Mouse (Mus musculus): ENCODE results near the gene Sema3e. TPM values are rescaled to one million over a fixed set of nuclear protein-coding genes. Genes with fewer than 3 reads are reported as not detected.

The Sema3e gene
- polyA plus RNA-seq, 1 experiment = not detected

GRCm38 (mm10) chr5:14028341-14028740 lies 3.3 kb downstream of the Sema3e start:
- Histone ChIP-seq H3K4me1 (ENCODE audit: control insufficient read depth, insufficient read depth, low read length) (no peaks in the 10 kb centered on the region), H3K27ac (ENCODE audit: insufficient read depth, low read depth, low read length) (no peak overlapping the region)
- TF ChIP-seq CTCF (IDR thresholded peaks at IDR 0.05; ENCODE audit: low read depth, low read length) = no peak
- no peak for TF ChIP-seq POLR2A (IDR thresholded peaks at IDR 0.05; ENCODE audit: borderline replicate concordance, low read depth, low read length)

GRCm38 (mm10) chr5:14030796-14031195 lies 5.7 kb downstream of the Sema3e start:
- Histone ChIP-seq H3K27ac (ENCODE audit: insufficient read depth, low read depth, low read length) (no peak overlapping the region), H3K4me3 (ENCODE audit: insufficient read depth, low read length) (no peak overlapping the region), H3K4me1 (ENCODE audit: control insufficient read depth, insufficient read depth, low read length) (no peaks in the 10 kb centered on the region)
- no peak for TF ChIP-seq CTCF (IDR thresholded peaks at IDR 0.05; ENCODE audit: low read depth, low read length)
- TF ChIP-seq POLR2A (IDR thresholded peaks at IDR 0.05; ENCODE audit: borderline replicate concordance, low read depth, low read length) = no peak

More at GRCm38 (mm10) chr5:14028341-14028740, 3.3 kb downstream of the Sema3e start:
- H3K4me3 ChIP-seq (ENCODE audit: insufficient read depth, low read length) = no peak overlapping the region

GRCm38 (mm10) chr5:14032056-14032455 lies 7.0 kb downstream of the Sema3e start:
- Histone ChIP-seq H3K4me1 (ENCODE audit: control insufficient read depth, insufficient read depth, low read length) (no peaks in the 10 kb centered on the region), H3K4me3 (ENCODE audit: insufficient read depth, low read length) (no peak overlapping the region), H3K27ac (ENCODE audit: insufficient read depth, low read depth, low read length) (no peak overlapping the region)
- TF ChIP-seq POLR2A (IDR thresholded peaks at IDR 0.05; ENCODE audit: borderline replicate concordance, low read depth, low read length) (no peak), CTCF (IDR thresholded peaks at IDR 0.05; ENCODE audit: low read depth, low read length) (no peak)

- Histone ChIP-seq H3K4me3 (ENCODE audit: insufficient read depth, low read length) (no peak overlapping the region), H3K4me1 (ENCODE audit: control insufficient read depth, insufficient read depth, low read length) (no peaks in the 10 kb centered on the region), H3K27ac (ENCODE audit: insufficient read depth, low read depth, low read length) (no peak overlapping the region)
- TF ChIP-seq POLR2A (IDR thresholded peaks at IDR 0.05; ENCODE audit: borderline replicate concordance, low read depth, low read length) (no peak), CTCF (IDR thresholded peaks at IDR 0.05; ENCODE audit: low read depth, low read length) (no peak)
These were observed 8.2 kb downstream of the Sema3e start for GRCm38 (mm10) chr5:14033302-14033701.

- no peak overlapping the region for H3K27ac ChIP-seq (ENCODE audit: insufficient read depth, low read depth, low read length)
- TF ChIP-seq CTCF (IDR thresholded peaks at IDR 0.05; ENCODE audit: low read depth, low read length) (no peak), POLR2A (IDR thresholded peaks at IDR 0.05; ENCODE audit: borderline replicate concordance, low read depth, low read length) (no peak)
- H3K4me3 ChIP-seq (ENCODE audit: insufficient read depth, low read length) = no peak overlapping the region
- H3K4me1 ChIP-seq (ENCODE audit: control insufficient read depth, insufficient read depth, low read length) = no peaks in the 10 kb centered on the region
These were observed 13.9 kb downstream of the Sema3e start for GRCm38 (mm10) chr5:14038813-14039496.

GRCm38 (mm10) chr5:14040208-14040607 lies 15.1 kb downstream of the Sema3e start:
- Histone ChIP-seq H3K4me1 (ENCODE audit: control insufficient read depth, insufficient read depth, low read length) (no peaks in the 10 kb centered on the region), H3K4me3 (ENCODE audit: insufficient read depth, low read length) (no peak overlapping the region), H3K27ac (ENCODE audit: insufficient read depth, low read depth, low read length) (no peak overlapping the region)
- TF ChIP-seq CTCF (IDR thresholded peaks at IDR 0.05; ENCODE audit: low read depth, low read length) = no peak
- no peak for TF ChIP-seq POLR2A (IDR thresholded peaks at IDR 0.05; ENCODE audit: borderline replicate concordance, low read depth, low read length)

- no peaks in the 10 kb centered on the region for H3K4me1 ChIP-seq (ENCODE audit: control insufficient read depth, insufficient read depth, low read length)
- TF ChIP-seq CTCF (IDR thresholded peaks at IDR 0.05; ENCODE audit: low read depth, low read length) (no peak), POLR2A (IDR thresholded peaks at IDR 0.05; ENCODE audit: borderline replicate concordance, low read depth, low read length) (no peak)
- no peak overlapping the region for H3K27ac ChIP-seq (ENCODE audit: insufficient read depth, low read depth, low read length)
- H3K4me3 ChIP-seq (ENCODE audit: insufficient read depth, low read length) = no peak overlapping the region
These were observed 18.0 kb downstream of the Sema3e start for GRCm38 (mm10) chr5:14043116-14043515.

GRCm38 (mm10) chr5:14043983-14044382 lies 18.9 kb downstream of the Sema3e start:
- TF ChIP-seq CTCF (IDR thresholded peaks at IDR 0.05; ENCODE audit: low read depth, low read length) (no peak), POLR2A (IDR thresholded peaks at IDR 0.05; ENCODE audit: borderline replicate concordance, low read depth, low read length) (no peak)
- no peak overlapping the region for H3K27ac ChIP-seq (ENCODE audit: insufficient read depth, low read depth, low read length)

GRCm38 (mm10) chr5:14048660-14049059 lies 23.6 kb downstream of the Sema3e start:
- H3K27ac ChIP-seq (ENCODE audit: insufficient read depth, low read depth, low read length) = no peak overlapping the region
- H3K4me1 ChIP-seq (ENCODE audit: control insufficient read depth, insufficient read depth, low read length) = no peaks in the 10 kb centered on the region
- no peak overlapping the region for H3K4me3 ChIP-seq (ENCODE audit: insufficient read depth, low read length)
- no peak for TF ChIP-seq POLR2A (IDR thresholded peaks at IDR 0.05; ENCODE audit: borderline replicate concordance, low read depth, low read length)
- TF ChIP-seq CTCF (IDR thresholded peaks at IDR 0.05; ENCODE audit: low read depth, low read length) = no peak

More at GRCm38 (mm10) chr5:14043983-14044382, 18.9 kb downstream of the Sema3e start:
- no peaks in the 10 kb centered on the region for H3K4me1 ChIP-seq (ENCODE audit: control insufficient read depth, insufficient read depth, low read length)
- no peak overlapping the region for H3K4me3 ChIP-seq (ENCODE audit: insufficient read depth, low read length)

- Histone ChIP-seq H3K4me3 (ENCODE audit: insufficient read depth, low read length) (no peak overlapping the region), H3K4me1 (ENCODE audit: control insufficient read depth, insufficient read depth, low read length) (no peaks in the 10 kb centered on the region), H3K27ac (ENCODE audit: insufficient read depth, low read depth, low read length) (no peak overlapping the region)
- no peak for TF ChIP-seq POLR2A (IDR thresholded peaks at IDR 0.05; ENCODE audit: borderline replicate concordance, low read depth, low read length)
- TF ChIP-seq CTCF (IDR thresholded peaks at IDR 0.05; ENCODE audit: low read depth, low read length) = no peak
These were observed 29.4 kb downstream of the Sema3e start for GRCm38 (mm10) chr5:14054472-14054871.
